Mouse (Mus musculus) lung, postnatal 0 days (tissue): ENCODE measurements at regions not wholly inside any gene's neighbourhood (a gene's known extent, or its start where the extent isn't known, plus 50 kb on each side); places are given as distances from the start of the nearest gene placed in this dataset.

Experiments
- CTCF ChIP-seq: IDR thresholded peaks from 2 replicates; pipeline ENCODE4 v1.5.1; 2016; ENCODE audit warnings: antibody characterized with exemption, mild to moderate bottlenecking
- EP300 ChIP-seq: IDR thresholded peaks from 2 replicates; pipeline ENCODE4 v1.6.1; 2016; ENCODE audit warnings: antibody characterized with exemption, mild to moderate bottlenecking, control low read depth

DNA sequence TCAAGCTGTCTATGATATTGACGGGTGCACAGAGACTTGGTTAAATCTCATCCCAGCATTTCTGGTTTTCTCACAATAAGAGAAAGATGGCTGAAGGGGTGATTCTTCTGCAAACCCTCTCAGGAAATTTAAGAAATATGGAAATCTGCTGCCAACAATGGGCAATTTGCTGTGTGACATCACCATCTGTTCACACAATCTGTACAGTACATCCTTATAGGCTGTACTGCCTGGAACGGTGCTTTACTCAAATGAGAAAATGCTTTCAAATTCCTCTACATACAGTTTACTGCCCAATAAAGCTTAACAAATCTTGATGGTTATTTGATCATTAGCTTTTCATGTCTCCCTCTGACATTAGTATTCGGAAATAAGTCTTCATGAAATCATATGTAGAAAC, 172.4 kb upstream of the Hsf2 start:
- TF ChIP-seq CTCF (no peak), EP300 (no peak)
